Mouse (Mus musculus): ENCODE measurements around the gene Nudt8. TPM values are rescaled to one million over a fixed set of nuclear protein-coding genes. Genes with fewer than 3 reads are reported as not detected.

Nudt8 gene
- polyA plus RNA-seq (2012; rRNA removed) = 2.2 and 2.5 TPM in 2 replicates

DNA sequence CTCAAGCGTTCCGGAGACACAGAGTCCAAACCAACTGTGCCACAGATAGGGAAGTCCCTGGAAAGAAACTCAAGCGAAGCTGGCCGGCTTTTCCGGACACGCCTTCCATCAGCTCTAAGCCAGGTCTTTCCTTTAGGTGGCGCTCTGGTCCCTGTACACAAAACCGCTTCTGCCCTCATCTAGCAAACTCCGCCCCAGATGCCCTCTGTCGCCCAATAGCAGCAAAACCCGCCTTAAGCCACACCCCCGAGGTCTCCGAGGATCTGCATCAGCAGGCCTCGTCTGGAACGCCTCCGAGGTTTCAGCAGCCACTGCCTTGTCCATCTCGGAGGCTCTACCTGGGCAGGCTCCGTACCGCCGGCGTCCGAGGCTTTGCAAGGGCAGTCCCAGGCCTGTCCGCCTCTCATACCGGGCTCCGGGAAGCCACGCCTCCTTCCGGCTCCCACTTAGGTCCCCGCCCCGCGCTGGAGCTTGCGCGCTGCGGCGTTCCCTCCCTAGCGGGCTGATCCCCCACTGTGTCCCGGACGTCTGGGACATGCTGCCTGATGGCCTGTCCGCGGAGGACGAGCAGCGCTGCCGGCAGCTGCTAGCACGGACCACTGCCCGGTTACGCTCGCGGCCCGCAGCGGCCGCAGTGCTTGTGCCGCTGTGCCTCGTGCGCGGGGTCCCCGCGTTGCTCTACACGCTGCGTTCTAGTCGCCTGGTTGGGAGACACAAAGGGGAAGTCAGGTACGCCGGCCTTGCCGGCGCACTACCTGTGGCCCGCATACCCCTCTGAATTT lies at the start of gene Nudt8, which contains the start of gene Gm49405:
TSS of gene Nudt8 (plus strand) at position 462 of the 782 bp plus-strand sequence.
TSS of gene Gm49405 (plus strand) at position 508 of the 782 bp plus-strand sequence.

DNA sequence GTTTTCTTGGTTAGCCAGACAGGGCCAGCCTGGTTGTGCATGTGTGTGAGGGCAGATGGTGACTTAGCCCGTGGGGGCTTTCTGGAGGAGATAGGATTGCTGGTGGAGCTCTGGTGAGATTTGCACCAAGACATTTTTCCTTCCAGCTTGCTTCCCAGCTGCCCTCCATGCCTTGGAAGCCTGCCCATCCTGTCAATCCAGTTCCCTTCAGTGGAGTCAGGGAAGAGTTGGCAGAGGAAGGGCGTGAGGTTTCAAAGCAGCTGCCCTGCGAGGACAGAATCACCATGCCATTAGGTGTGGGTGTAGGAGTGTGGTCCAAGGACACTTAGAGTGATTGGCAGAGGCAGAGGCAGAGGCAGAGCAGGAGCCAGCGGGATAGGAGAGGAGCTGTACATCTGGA lies 41.9 kb upstream of the Nudt8 start, which contains the start of gene Aldh3b3:
TSS of gene Aldh3b3 (plus strand) at position 176 of the 400 bp plus-strand sequence.

DNA sequence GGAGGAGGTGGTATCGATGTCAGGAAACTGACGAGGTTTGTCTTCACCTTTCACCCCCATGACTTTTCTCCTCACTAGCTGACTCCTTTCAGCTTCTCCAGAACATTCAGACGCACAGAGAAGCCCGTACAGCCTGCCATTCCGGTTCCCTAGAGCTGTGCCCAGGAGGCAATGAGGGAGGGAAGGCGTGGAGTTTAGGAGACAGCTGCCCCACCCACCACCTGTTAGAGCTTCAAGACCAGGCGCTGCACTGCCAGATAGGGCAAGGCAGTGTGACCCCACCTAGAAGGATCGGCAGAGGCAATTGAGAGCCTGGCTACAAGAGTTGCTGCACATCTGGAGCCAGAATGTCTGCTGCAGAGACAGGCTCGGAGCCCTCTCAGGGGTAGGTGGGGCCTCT lies 28.2 kb upstream of the Nudt8 start, which contains the start of gene Aldh3b2:
TSS of gene Aldh3b2 (plus strand) at position 100 of the 400 bp plus-strand sequence.

DNA sequence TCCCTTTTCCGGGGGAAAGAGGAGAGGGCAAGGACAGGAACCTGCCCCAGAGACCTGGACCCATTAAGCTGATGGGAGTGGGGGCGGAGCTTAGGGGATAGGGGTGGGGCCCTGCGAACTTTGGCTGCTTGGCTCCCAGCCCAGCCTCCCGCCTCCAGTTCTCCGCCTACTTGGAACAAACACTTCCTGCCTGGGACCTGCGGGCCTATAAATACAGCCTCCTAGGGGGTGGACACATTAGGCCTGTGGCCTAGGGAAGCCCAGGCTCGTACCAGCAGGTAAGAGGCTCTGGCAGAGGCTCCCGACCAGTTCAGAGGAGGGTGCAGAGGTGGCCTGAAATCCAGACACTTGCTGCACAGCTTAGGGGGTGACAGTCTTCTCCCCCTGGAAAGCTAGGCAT lies 14.0 kb upstream of the Nudt8 start, which contains the start of gene Acy3:
TSS of gene Acy3 (plus strand) at position 237 of the 400 bp plus-strand sequence.

DNA sequence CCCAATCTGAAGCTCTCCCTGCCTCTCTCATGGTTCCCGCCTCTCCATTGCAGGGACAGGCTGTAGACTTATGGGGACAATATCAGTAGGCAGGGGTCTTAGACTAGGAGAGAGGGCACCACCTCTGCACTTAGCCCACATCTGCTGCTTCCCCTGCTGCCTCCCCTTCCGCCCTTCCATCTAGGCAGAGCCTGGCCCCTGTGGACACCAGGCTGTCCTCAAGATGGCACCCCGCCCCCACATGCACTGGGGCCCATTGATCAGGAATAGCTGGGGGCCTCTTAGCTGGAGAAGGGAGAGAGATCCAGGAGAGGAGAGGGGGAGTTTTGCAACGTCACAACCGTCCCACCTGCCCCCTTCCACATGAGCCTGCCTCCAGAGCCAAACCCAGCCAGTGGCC lies 8.0 kb upstream of the Nudt8 start, which contains the start of gene Tbx10:
TSS of gene Tbx10 (plus strand) at position 337 of the 400 bp plus-strand sequence.

DNA sequence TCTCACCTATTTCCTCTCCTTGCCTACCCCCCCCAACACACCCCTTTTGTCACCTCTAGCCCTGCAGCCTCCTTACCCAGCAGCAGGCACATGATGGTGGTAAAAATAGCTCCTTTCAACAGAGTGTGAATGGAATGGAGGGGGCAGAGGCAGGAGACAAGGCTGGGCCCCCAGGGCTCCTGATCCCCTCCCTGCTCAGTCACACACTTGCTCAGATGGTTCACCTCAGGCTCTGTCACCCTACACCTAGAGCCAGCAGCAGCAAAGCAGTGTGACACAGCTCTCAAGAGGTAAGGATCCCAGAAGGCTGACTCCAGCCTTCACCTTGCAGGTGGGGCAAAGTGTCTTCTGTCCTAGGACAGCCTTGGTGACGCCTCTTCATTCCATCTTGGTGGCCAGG lies 2.7 kb downstream of the Nudt8 start, which contains the start of gene Doc2g:
TSS of gene Doc2g (plus strand) at position 202 of the 400 bp plus-strand sequence.

DNA sequence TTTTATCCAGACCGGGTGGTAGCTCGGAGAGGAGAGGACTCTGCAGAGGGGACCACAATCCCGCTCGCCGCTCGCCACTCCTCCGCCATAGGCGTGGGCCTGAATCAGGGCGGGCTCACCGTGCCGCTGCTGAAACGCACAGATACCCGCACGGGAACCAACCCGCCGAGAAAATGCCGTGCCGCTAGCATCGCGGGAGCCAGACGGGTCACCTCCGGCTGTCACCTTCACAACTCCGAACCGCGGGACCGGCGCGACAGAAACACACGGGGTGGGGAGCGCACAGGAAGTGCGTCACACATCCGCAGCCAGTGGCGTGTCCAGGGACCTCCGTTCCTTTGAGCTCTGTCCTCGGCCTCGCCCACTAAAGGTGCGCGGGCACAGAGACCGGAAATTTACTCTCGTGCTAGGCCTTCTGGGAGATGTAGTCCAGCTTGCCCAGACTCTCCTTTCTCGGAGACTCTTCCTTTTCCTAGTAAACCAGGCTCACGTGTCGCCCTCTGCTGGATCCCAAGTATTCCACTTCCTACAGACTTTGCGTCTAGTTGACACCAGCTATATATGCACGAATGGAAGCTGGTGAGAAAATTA lies 12.1 kb downstream of the Nudt8 start, which contains the start of gene Ndufv1:
TSS of gene Ndufv1 (minus strand) at position 375 of the 591 bp plus-strand sequence.

DNA sequence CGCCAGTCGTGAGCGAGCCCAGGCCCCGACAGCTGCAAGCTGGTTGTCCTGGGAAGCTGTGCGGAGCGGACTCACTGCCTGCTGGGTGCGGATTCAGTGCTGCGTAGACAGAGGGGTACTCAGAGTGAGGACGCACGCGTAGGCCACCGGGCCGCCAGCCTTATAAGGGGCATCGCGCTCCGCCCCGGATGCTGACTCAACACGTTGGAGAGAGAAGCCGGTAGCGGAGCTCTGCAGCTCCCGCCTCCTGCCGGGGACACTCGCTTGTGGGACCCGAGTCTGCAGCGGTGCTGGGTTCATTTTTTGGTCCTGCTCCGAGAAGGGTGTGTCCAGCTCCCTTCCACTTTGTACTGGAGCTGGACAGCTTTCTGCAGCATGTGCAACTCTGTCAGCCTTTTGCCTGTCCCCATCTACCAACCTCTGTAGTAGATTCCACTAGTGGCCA lies 37.4 kb downstream of the Nudt8 start, which contains the start of gene Gstp1:
TSS of gene Gstp1 (minus strand) at position 198 of the 445 bp plus-strand sequence.

DNA sequence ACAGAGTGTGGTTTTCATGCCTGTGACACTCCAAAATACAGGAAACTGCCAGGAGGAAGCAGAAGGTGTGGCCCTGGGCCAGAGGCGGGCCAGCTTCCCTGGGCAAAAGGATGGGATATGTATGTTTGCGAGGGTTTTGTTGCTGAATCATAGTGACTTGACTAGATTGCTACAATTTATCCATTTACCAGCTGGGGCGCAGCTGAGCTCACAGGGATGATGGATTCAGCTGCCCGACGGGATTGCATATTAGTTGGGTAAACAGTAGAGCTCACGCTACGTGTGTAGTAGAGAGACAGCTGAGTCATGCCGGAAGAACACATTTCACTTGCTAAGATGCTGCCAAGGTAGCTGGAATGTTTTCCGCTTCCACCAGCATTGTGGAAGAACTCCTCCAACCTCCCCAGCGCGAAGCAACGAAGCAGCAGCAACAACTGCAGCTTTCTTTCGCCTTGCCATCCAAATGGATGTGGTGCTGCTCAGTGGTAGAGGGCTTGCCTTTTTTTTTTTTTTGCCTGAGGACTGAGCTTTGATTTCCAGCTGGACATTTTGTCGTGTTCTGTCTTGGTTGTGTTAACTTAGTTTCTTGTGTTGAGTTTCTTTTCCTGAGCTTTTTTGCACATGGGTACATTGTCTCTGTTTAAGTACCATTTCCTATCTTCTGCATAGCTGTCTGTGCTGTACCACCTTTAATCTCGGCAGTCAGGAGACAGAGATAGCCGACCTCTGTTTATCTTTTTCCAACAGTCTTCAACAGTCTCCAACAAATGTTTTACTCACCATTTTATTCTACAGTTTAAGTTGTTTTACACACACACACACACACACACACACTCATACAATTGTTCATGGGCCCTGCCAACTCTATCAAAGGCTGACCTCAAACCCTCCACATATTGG lies 45.8 kb downstream of the Nudt8 start, which contains the start of gene Gstp2:
TSS of gene Gstp2 (minus strand) at position 58 of the 900 bp plus-strand sequence.

Other genes with a start within 250 kb of the Nudt8 start
- 7.2 and 7.8 TPM in 2 replicates for gene Kmt5b, start 233.2 kb upstream of the Nudt8 start, polyA plus RNA-seq (2012; rRNA removed)
- 36.1 and 46.3 TPM in 2 replicates for gene Chka, start 148.8 kb upstream of the Nudt8 start, polyA plus RNA-seq (2012; rRNA removed)
- 87.5 and 103 TPM in 2 replicates for gene Tcirg1, start 93.4 kb upstream of the Nudt8 start, polyA plus RNA-seq (2012; rRNA removed)
- gene Ndufs8, start 87.8 kb upstream of the Nudt8 start, polyA plus RNA-seq (2012; rRNA removed) = 113 and 118 TPM in 2 replicates
- gene Aldh3b1, start 70.8 kb upstream of the Nudt8 start, polyA plus RNA-seq (2012; rRNA removed) = 9.4 and 9.6 TPM in 2 replicates
- gene Unc93b1, start 65.4 kb upstream of the Nudt8 start, polyA plus RNA-seq (2012; rRNA removed) = 56.6 and 56.7 TPM in 2 replicates
- 0.14 and 0.28 TPM in 2 replicates for gene Aldh3b3, start 41.9 kb upstream of the Nudt8 start, polyA plus RNA-seq (2012; rRNA removed)
- gene Aldh3b2, start 28.3 kb upstream of the Nudt8 start, polyA plus RNA-seq (2012; rRNA removed) = 0.11 and 0.17 TPM in 2 replicates
- gene Acy3, start 14.0 kb upstream of the Nudt8 start, polyA plus RNA-seq (2012; rRNA removed) = 11.6 and 14.0 TPM in 2 replicates
- gene Tbx10, start 7.8 kb upstream of the Nudt8 start, polyA plus RNA-seq (2012; rRNA removed) = not detected in 2 replicates
- gene Gm49405, start within 50 bp of the Nudt8 start, polyA plus RNA-seq (2012; rRNA removed) = 0.61 and 0.75 TPM in 2 replicates
- gene Doc2g, start 2.7 kb downstream of the Nudt8 start, polyA plus RNA-seq (2012; rRNA removed) = 1.7 and 2.2 TPM in 2 replicates
- gene Ndufv1, start 12.2 kb downstream of the Nudt8 start, polyA plus RNA-seq (2012; rRNA removed) = 80.0 and 84.9 TPM in 2 replicates
- gene Gstp1, start 37.4 kb downstream of the Nudt8 start, polyA plus RNA-seq (2012; rRNA removed) = 320 and 356 TPM in 2 replicates
- gene Gstp2, start 45.4 kb downstream of the Nudt8 start, polyA plus RNA-seq (2012; rRNA removed) = 5.6 and 7.9 TPM in 2 replicates
- 225 and 276 TPM in 2 replicates for gene Gstp3, start 59.0 kb downstream of the Nudt8 start, polyA plus RNA-seq (2012; rRNA removed)
- gene Cabp2, start 81.0 kb downstream of the Nudt8 start, polyA plus RNA-seq (2012; rRNA removed) = 0.32 and 0.84 TPM in 2 replicates
- 72.2 and 73.8 TPM in 2 replicates for gene Cdk2ap2, start 96.6 kb downstream of the Nudt8 start, polyA plus RNA-seq (2012; rRNA removed)
- gene Pitpnm1, start 99.4 kb downstream of the Nudt8 start, polyA plus RNA-seq (2012; rRNA removed) = 13.3 and 16.3 TPM in 2 replicates
- gene Aip, start 125.3 kb downstream of the Nudt8 start, polyA plus RNA-seq (2012; rRNA removed) = 35.5 and 43.9 TPM in 2 replicates
- not detected in 2 replicates for gene Gpr152, start 139.2 kb downstream of the Nudt8 start, polyA plus RNA-seq (2012; rRNA removed)
- 0.22 and 0.31 TPM in 2 replicates for gene Cabp4, start 143.5 kb downstream of the Nudt8 start, polyA plus RNA-seq (2012; rRNA removed)
- gene Coro1b, start 148.0 kb downstream of the Nudt8 start, polyA plus RNA-seq (2012; rRNA removed) = 80.4 and 82.0 TPM in 2 replicates
- gene Ptprcap, start 153.0 kb downstream of the Nudt8 start, polyA plus RNA-seq (2012; rRNA removed) = 21.9 and 27.1 TPM in 2 replicates
- 14.6 and 16.1 TPM in 2 replicates for gene Rps6kb2, start 162.8 kb downstream of the Nudt8 start, polyA plus RNA-seq (2012; rRNA removed)
- gene Carns1, start 174.9 kb downstream of the Nudt8 start, polyA plus RNA-seq (2012; rRNA removed) = 2.3 and 2.4 TPM in 2 replicates
- gene Tbc1d10c, start 190.7 kb downstream of the Nudt8 start, polyA plus RNA-seq (2012; rRNA removed) = 9.0 and 11.5 TPM in 2 replicates
- gene Ppp1ca, start 191.5 kb downstream of the Nudt8 start, polyA plus RNA-seq (2012; rRNA removed) = 176 and 177 TPM in 2 replicates
- gene Rad9a, start 201.1 kb downstream of the Nudt8 start, polyA plus RNA-seq (2012; rRNA removed) = 13.6 and 14.5 TPM in 2 replicates
- 2.0 and 2.2 TPM in 2 replicates for gene Clcf1, start 213.7 kb downstream of the Nudt8 start, polyA plus RNA-seq (2012; rRNA removed)
- not detected in 2 replicates for gene AC109138.7, start 213.8 kb downstream of the Nudt8 start, polyA plus RNA-seq (2012; rRNA removed)
- 34.3 and 34.5 TPM in 2 replicates for gene Pold4, start 231.3 kb downstream of the Nudt8 start, polyA plus RNA-seq (2012; rRNA removed)